In the genomic region with DNA sequence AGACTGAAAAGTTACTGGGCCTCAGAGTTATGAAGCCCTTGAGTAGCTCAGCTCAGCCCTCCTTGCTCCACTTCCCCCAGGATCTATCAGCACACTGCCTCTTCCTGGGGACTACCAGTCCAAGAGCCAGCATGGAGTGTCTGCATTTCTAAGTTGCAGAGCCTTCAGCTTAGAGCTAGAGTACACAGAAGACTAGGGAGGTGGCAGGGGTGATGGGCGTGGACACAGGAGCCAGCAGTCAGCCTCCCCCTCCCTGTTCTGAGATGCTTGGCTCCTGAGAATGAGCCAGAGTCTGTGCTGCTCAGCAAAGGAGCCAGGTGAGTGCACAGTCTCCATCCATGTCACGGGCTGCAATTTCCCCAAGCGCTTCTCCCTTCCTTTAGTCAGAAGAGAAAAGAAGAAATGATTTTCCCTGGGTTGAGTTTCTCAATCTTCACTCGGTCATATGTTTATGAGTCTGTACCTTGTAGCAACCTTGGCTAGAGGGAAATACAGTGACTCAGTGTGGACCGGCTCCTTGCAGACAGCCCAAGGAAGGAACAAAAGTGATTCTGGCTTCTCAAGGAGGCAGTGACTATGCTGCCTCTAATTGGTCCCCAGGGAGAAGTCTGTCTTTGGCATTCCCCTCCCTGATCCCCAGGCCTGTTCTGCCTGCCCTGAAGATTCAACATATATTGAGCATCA, we compare ENCODE assay signal across 15 mouse cellular contexts. TPM values are rescaled to one million over a fixed set of nuclear protein-coding genes. Genes with fewer than 3 reads are reported as not detected.
DNase-seq lines count a peak whose midpoint lies in the region; ATAC-seq and TF ChIP-seq lines count a peak whose summit lies in the region.
"Had no signal": no experiment of that assay in that cellular context is flagged by ENCODE, and none has a peak within 500 bp of the region (broad histone marks: within the 10 kb centered on the region; RNA-seq: fewer than 3 reads in every experiment).

No protein-coding gene starts in this region.

- intact Hi-C loops in left cerebral cortex, postnatal 25 days (cut with DNase I) = no loop called here

- peak; percentile 35 for DNase-seq in lung, postnatal 36 days
- DNase-seq in lung, postnatal 25 days (ENCODE audit: low spot score) = no peak
- peak; percentile 44 for DNase-seq in adipocyte (ENCODE audit: low spot score)
- peak; percentile 31 for DNase-seq in stomach, postnatal 0 days (ENCODE audit: low spot score)
- DNase-seq in left cerebral cortex, postnatal 25 days (ENCODE audit: low spot score in 2 of 2) = no peak
- DNase-seq in frontal cortex, adult 2 months (ENCODE audit: extremely low spot score in 1 of 2, low spot score in 1 of 2) = no peak
- no peak for DNase-seq in adrenal gland, adult 8-10 months
- DNase-seq: cerebellum, postnatal 10 days; heart, postnatal 4 days; thymus, postnatal 36 days had no signal

- ATAC-seq in stomach, postnatal 0 days (ENCODE audit: low FRiP score, low TSS enrichment) = peak; percentile 51

- H3K9ac ChIP-seq in stomach, postnatal 0 days (ENCODE audit: low read length) = no peak overlapping the region
- H3K9ac ChIP-seq: kidney, embryonic 15.5 days; liver, embryonic 14.5 days had no signal

- no peaks in the 10 kb centered on the region for H3K36me3 ChIP-seq in macrophage (ENCODE audit: inconsistent target)
- no peaks in the 10 kb centered on the region for H3K36me3 ChIP-seq in stomach, postnatal 0 days (ENCODE audit: control insufficient read depth, insufficient read depth, low read length)
- H3K36me3 ChIP-seq: forebrain, embryonic 10.5 days; kidney, embryonic 15.5 days; midbrain, embryonic 10.5 days had no signal

- no peak overlapping the region for H3K4me2 ChIP-seq in stomach, postnatal 0 days (replicated peaks; ENCODE audit: low read depth)
- H3K4me2 ChIP-seq: kidney, embryonic 15.5 days had no signal

- no peaks in the 10 kb centered on the region for H3K27me3 ChIP-seq in stomach, postnatal 0 days (ENCODE audit: control insufficient read depth, insufficient read depth, low read length)

- no peaks in the 10 kb centered on the region for H3K9me3 ChIP-seq in stomach, postnatal 0 days (ENCODE audit: control insufficient read depth, low read length)
- H3K9me3 ChIP-seq: forebrain, embryonic 10.5 days; kidney, embryonic 15.5 days; midbrain, embryonic 10.5 days had no signal

- H3K79me2 ChIP-seq in macrophage (ENCODE audit: inconsistent target) = no peaks in the 10 kb centered on the region

- TF ChIP-seq CTCF in stomach, postnatal 0 days (IDR thresholded peaks at IDR 0.05; ENCODE audit: low read depth) = no peak

- peak overlapping the region; percentile 70 for H3K27ac ChIP-seq in macrophage
- no peak overlapping the region for H3K27ac ChIP-seq in stomach, postnatal 0 days (replicated peaks)
- H3K27ac ChIP-seq: forebrain, embryonic 10.5 days; kidney, embryonic 15.5 days; liver, embryonic 14.5 days; midbrain, embryonic 10.5 days had no signal

- no peaks in the 10 kb centered on the region for H3K4me1 ChIP-seq in stomach, postnatal 0 days (replicated peaks; ENCODE audit: control insufficient read depth, insufficient read depth)
- H3K4me1 ChIP-seq: forebrain, embryonic 10.5 days; midbrain, embryonic 10.5 days had no signal

- no peak for TF ChIP-seq EP300 in stomach, postnatal 0 days (optimal IDR thresholded peaks at IDR 0.05)

- H3K4me3 ChIP-seq in macrophage (ENCODE audit: inconsistent target) = no peak overlapping the region
- H3K4me3 ChIP-seq in stomach, postnatal 0 days (ENCODE audit: low read depth, low read length) = no peak overlapping the region
- H3K4me3 ChIP-seq: forebrain, embryonic 10.5 days; kidney, embryonic 15.5 days; midbrain, embryonic 10.5 days had no signal

- WGBS in macrophage (ENCODE audit: missing documents) = 29% methylated on average over 5 of the region's 5 CpGs
- WGBS in stomach, postnatal 0 days = 58% methylated on average over 5 of the region's 5 CpGs

RNA-seq across cellular contexts. Expression of gene Tnfrsf1b, which starts 11.2 kb away (rescaled TPM):
- total RNA-seq in macrophage (2018; cell fraction: chromatin; rRNA removed) = 100 to 1,000 TPM; 113 to 961 (median 353) TPM
- total RNA-seq in macrophage (2018; cell fraction: cytosol; rRNA removed) = 1,000 to 10,000 TPM in 2 of 26 experiments, 100 to 1,000 TPM in 24; 241 to 1,186 (median 606) TPM
- 1,000 to 10,000 TPM in 7 of 26 experiments, 100 to 1,000 TPM in 19; 164 to 1,820 (median 786) TPM for total RNA-seq in macrophage (2018; cell fraction: nucleus; rRNA removed)
- polyA plus RNA-seq in macrophage (2018) = 132 to 265 TPM (median 207 TPM) in 3 replicates
- 5.4 and 6.0 TPM in 2 replicates for polyA plus RNA-seq in stomach, postnatal 0 days (2015; fragmentation: Nextera tagmentation; extraction: Ambion mirVana)
- total RNA-seq in left cerebral cortex, postnatal 25 days (2021) = 1 to 10 TPM; 2.0 to 2.6 TPM
- polyA plus RNA-seq in frontal cortex, adult 2 months (2012; rRNA removed) = 3.0 TPM in 2 replicates
- total RNA-seq in adrenal gland, adult 8-10 months (2022) = 10 to 100 TPM in 2 of 4 experiments, 1 to 10 TPM in 2; 6.9 to 17.0 (median 11.6) TPM

RNA-seq across cellular contexts. Expression of gene Tnfrsf8, which starts 57.1 kb away (rescaled TPM):
- total RNA-seq in macrophage (2018; cell fraction: chromatin; rRNA removed) = 1 to 10 TPM in 18 of 26 experiments, under 1 TPM in 7, not detected in 1; 0.25 to 6.0 (median 1.6) TPM
- 1 to 10 TPM in 19 of 26 experiments, under 1 TPM in 7; 0.49 to 4.4 (median 1.9) TPM for total RNA-seq in macrophage (2018; cell fraction: cytosol; rRNA removed)
- 1 to 10 TPM in 23 of 26 experiments, under 1 TPM in 3; 0.25 to 7.7 (median 3.6) TPM for total RNA-seq in macrophage (2018; cell fraction: nucleus; rRNA removed)
- 0.25 to 0.66 TPM (median 0.59 TPM) in 3 replicates for polyA plus RNA-seq in macrophage (2018)
- polyA plus RNA-seq in stomach, postnatal 0 days (2015; fragmentation: Nextera tagmentation; extraction: Ambion mirVana) = 0.04 TPM in 2 replicates
- 1 to 10 TPM in 1 of 2 experiments, under 1 TPM in 1; 0.69 to 1.2 TPM for total RNA-seq in left cerebral cortex, postnatal 25 days (2021)
- polyA plus RNA-seq in frontal cortex, adult 2 months (2012; rRNA removed) = 2.7 and 3.2 TPM in 2 replicates
- under 1 TPM; 0.22 to 0.87 (median 0.48) TPM for total RNA-seq in adrenal gland, adult 8-10 months (2022)
- polyA plus RNA-seq: midbrain, embryonic 10.5 days had no signal

Comparison
In these comparisons a context has a peak if more than half of its experiments do, and no peak if none do; other contexts are left out.
1. DNase-seq: peak in lung, postnatal 36 days (single experiment), adipocyte (single experiment) and stomach, postnatal 0 days (single experiment); none in lung, postnatal 25 days (single experiment), left cerebral cortex, postnatal 25 days (0 of 2), frontal cortex, adult 2 months (0 of 2) and adrenal gland, adult 8-10 months (single experiment).
2. RNA of gene Tnfrsf1b, which starts 11.2 kb away (polyA plus RNA-seq): 132 to 265 TPM in macrophage; 5.4 to 6.0 TPM in stomach, postnatal 0 days and 3.0 TPM in frontal cortex, adult 2 months; every median in the first group is over 10 times any median in the second.